Mouse (Mus musculus): ENCODE data around the gene Chuk. TPM values are rescaled to one million over a fixed set of nuclear protein-coding genes. Genes with fewer than 3 reads are reported as not detected.

Chuk gene
- polyA plus RNA-seq, 1 experiment from 2014 or later: 44.3 TPM

DNA sequence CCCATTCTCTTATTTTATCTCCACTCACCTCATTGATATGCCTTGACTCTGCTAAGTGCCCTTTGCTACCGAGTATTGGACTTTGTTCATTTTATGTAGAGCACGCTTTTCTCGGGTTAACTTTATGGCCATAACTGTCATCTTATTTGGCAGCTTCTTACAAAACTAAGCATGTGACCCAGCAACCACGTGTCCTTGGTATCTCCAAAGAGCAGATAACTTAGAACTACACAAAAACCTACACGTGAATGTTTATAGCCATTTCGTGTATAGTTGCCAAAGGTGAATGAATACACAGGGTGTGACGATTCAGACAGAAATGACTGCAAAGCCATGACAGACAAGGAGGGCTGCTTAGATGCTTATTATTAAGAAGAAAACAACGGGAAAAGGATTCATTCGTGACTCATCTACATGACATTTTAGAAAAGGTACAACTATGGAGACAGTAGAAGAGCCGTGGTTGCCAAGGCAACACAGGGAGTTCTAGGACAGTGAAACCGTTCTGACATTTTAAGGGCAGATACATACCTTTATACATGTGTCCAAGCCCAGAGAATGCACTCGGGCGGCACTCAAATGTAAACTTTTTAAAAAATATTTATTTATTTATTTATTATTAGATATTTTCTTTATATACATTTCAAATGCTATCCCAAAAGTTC lies 82.2 kb downstream of the Chuk start:
- Histone ChIP-seq H3K9me3 (ENCODE audit: control insufficient read depth, low read length) (no peaks in the 10 kb centered on the region), H3K27me3 (ENCODE audit: control insufficient read depth, insufficient read depth, low read length) (no peaks in the 10 kb centered on the region), H3K9ac (ENCODE audit: low read length) (no peak overlapping the region), H3K27ac (replicated peaks; ENCODE audit: low read depth, low read length) (no peak overlapping the region), H3K36me3 (ENCODE audit: control insufficient read depth, insufficient read depth, low read length) (no peaks in the 10 kb centered on the region), H3K4me1 (ENCODE audit: control insufficient read depth, insufficient read depth, low read length) (no peaks in the 10 kb centered on the region), H3K4me3 (ENCODE audit: low read depth, low read length) (no peak overlapping the region), H3K4me2 (ENCODE audit: low read depth, severe bottlenecking) (no peak overlapping the region)
- WGBS: 89% methylated on average over 13 of the region's 13 CpGs
- DNase-seq (ENCODE audit: low spot score) (no peak), ATAC-seq (ENCODE audit: insufficient number of reproducible peaks, low FRiP score, low TSS enrichment, low read depth) (no peak)

Other genes starting within 250 kb of the Chuk start
- 25.1 and 26.0 TPM in 2 replicates for gene Dnmbp, start 167.3 kb downstream of the Chuk start, polyA plus RNA-seq (2014; fragmentation: Nextera tagmentation; extraction: Ambion mirVana)
- gene Cpn1, start 120.9 kb downstream of the Chuk start, polyA plus RNA-seq (2014; fragmentation: Nextera tagmentation; extraction: Ambion mirVana): not detected in 2 replicates
- gene Cyp2c23, start 78.3 kb downstream of the Chuk start, polyA plus RNA-seq (2014; fragmentation: Nextera tagmentation; extraction: Ambion mirVana): 0.12 and 0.13 TPM in 2 replicates
- 20.1 and 20.9 TPM in 2 replicates for gene Erlin1, start 37.7 kb downstream of the Chuk start, polyA plus RNA-seq (2014; fragmentation: Nextera tagmentation; extraction: Ambion mirVana)
- gene Cwf19l1, start 28.4 kb upstream of the Chuk start, polyA plus RNA-seq (2014; fragmentation: Nextera tagmentation; extraction: Ambion mirVana): 40.4 and 40.7 TPM in 2 replicates
- gene Bloc1s2, start 39.0 kb upstream of the Chuk start, polyA plus RNA-seq (2014; fragmentation: Nextera tagmentation; extraction: Ambion mirVana): 110 and 112 TPM in 2 replicates
- not detected in 2 replicates for gene Pkd2l1, start 85.0 kb upstream of the Chuk start, polyA plus RNA-seq (2014; fragmentation: Nextera tagmentation; extraction: Ambion mirVana)
- 0.40 TPM in 1 of 2 replicates, not detected in the other for gene Scd3, start 95.8 kb upstream of the Chuk start, polyA plus RNA-seq (2014; fragmentation: Nextera tagmentation; extraction: Ambion mirVana)
- 309 and 322 TPM in 2 replicates for gene Scd2, start 186.2 kb upstream of the Chuk start, polyA plus RNA-seq (2014; fragmentation: Nextera tagmentation; extraction: Ambion mirVana)
- 0.09 TPM in 1 of 2 replicates, not detected in the other for gene Scd4, start 225.6 kb upstream of the Chuk start, polyA plus RNA-seq (2014; fragmentation: Nextera tagmentation; extraction: Ambion mirVana)

Data from limb, embryonic 11.5 days (tissue).